Mouse (Mus musculus) ES-CJ7 (cell line): ENCODE measurements around the gene Fbxl22.

Experiments used
- DNase-seq: peaks from one replicate; pipeline ENCODE4 v3.0.0; 2011; ENCODE audit warnings: low read depth, low spot score

The Fbxl22 gene

DNA sequence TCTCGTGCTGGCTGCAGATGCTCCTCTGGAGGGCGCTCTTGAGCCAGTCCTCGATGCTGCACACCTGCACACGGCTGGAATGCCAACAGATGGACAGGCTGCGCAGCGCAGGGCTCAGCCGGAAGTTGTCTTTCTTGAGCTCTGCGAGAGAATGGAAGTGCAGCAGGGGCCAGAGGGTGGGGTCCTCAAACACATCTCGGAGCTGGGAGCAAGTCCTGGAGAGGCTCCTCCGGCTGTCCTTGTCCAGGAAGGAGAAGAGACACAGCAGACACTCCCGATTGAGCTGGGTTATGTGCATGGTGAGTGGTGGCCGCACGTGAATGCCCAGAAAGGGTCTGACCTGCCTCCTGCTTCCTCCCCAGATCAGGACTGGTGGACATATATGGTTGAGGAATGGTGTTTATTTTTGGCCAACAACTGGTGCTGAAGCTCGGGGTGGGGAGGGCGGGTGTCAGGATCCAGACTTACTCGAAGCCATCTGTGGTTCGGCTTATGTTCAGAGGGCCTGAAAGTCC is at the start of gene Fbxl22:
TSS of gene Fbxl22 (minus strand) at position 338 of the 515 bp plus-strand sequence.
- peak; percentile 92 for DNase-seq

DNA sequence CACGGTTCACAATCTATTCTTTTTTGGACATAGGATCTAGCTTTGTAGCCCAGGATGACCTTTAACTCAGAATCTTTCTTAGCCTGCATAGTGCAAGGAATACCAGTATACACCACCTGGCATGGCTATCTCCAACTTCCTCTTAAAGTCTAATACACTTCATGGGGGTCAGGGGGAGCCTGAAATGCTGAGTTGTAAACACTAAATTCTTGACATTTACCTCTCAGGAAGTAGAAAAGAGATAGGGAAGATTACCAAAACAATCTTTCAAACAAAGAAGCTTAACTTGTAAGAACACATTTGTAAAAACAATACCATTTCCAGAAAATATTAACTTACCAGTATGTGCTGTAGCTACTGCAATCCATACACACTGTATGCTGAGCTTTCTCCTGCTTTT is 47.8 kb upstream of the Fbxl22 start:
- DNase-seq, result no peak

DNA sequence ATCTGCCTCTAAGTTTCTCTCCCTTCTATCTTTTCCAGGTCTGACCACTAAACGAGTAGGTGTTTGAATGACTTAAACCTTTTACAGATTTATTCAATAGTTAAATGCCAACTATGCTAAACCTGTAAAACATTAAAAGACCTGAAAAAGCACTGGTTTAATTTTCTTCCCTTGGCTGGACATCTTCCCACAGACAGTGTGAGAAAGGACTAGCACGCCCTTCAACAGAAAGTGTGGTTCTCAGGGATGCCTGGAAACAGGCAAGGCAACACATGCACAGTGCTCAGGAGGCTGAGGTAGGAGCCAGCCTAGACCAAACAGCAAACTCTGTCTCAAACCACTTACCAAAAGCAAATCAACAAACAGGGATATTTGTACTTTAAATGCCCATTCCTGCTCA is 47.1 kb upstream of the Fbxl22 start:
- DNase-seq, result no peak

DNA sequence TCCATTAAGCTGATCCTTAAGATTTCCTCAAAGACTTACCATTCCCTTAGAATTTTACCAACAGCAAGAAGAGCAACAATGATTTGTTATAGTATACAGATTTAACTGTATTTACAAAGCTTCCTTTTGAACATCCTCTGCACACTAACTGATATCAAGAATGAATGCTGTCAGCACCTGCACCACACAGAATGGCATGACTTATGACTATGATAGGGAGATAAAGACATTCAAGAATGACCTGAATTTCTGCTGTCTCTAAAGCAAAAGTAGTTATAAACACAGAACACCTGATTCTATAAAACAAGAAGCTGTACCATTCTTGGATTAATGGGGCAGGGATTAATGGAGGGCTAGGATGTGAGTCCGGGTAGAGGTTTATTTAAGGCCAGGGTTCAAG is 46.3 kb upstream of the Fbxl22 start:
- DNase-seq, result no peak

DNA sequence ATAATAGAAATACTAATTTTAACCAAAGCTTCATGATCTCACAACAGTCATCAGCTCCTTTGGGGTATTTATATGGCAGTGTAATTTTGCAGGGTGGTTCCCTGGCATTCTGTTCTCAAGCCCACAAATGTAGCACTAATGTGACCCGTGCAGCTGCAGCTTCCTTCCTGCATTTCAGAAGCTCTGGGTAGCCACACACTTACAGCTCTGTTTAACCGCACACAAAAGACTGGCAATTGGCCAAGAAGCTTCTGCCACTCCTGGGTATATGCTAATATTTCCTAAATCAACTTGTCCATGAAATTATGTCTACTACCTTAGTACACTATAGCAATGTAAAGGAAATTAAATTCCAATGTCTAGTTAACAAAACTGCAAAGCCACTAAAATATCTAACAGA is 45.9 kb upstream of the Fbxl22 start:
- DNase-seq, result no peak

DNA sequence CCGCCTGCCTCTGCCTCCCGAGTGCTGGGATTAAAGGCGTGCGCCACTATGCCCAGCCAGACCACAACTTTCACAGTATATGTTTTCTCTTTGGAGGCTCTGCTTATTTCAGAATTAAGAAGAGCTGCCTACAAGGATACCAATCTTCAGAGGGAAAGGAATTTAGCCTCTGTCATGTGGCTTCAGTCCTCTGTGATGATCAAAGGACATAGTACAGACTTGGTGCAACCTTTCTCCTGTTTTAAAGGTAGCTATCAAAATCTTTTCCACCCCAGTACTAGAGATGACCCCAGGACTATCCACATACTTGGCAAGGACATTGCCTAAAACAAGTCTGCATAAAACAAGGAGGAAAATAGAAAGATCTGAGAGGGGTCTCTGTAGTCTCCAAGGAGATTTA is 44.6 kb upstream of the Fbxl22 start:
- DNase-seq, result no peak

DNA sequence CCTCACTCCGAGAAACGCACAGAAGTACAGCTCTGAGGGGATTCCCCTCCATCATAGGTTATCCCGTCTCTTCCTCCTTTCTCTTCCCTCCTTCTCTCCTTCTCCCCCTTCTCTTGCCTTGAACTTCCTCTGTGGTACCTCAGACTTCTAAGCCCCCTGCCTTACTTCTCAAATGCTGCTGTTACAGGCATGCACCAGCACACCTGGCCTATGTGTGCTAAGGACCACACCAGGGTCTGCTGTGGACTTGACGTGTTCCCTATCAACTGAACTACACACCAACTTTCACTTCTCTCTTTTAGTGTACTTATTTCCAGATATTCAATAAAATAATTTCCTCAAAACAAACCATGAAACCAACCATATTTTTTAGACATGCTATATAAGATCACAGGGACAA is 28.4 kb upstream of the Fbxl22 start:
- DNase-seq, result no peak

DNA sequence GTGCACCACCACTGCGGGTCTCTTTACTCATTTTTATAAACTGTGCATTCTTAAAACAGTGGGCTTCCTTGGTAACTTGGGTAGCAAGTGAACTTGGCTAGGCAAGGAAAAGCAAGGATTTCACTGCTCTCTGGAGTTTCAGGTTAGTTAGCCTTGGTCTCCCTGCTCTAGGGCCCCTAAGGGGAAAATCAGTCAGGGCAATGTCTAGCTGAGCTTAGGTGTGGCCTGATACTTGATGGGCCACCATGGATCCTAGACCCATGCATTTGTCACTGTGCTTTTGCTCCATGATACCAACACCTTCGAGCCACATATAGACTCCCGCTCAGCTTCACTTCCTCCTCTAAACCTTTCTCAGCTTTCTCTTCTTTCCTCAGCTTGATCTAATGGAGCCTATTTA is 7.2 kb upstream of the Fbxl22 start:
- no peak for DNase-seq

DNA sequence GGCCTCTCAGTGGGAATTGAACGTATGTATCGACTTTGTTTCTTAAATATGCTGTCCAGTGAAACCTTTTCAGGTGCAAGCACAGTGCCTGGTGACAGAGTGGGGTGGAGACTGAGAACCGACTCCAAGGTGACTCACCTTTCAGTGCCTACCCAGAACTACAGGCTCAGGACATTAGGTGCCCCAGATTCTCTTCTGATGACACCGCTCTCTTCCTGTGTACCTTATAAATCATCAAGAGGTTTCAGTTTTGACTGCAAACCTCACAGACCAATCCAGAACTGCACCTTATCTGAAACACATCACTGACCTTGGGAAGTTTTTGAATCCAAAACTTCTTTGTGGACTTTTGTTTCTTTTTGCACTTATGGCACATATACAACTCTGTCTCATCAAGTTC is 5.9 kb upstream of the Fbxl22 start:
- no peak for DNase-seq

DNA sequence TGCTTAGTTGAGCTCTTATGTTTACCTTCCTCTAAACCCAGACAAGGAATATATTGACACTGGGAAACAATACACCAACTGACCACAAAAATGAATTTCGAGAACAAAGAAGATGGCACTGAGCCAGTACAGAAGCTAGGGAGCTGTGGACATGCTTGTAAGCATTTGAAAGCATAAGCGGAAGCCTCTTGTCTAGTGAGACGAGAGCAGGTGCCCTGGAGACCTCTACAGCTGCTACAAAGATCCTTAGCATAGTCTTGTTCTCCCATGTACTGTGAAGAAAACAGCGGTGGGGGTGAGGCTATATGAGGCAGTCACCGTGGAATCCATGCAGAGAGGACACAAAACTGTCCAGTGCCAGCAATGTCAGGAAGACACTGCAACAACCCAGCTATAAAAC is 4.5 kb upstream of the Fbxl22 start:
- DNase-seq, result no peak

DNA sequence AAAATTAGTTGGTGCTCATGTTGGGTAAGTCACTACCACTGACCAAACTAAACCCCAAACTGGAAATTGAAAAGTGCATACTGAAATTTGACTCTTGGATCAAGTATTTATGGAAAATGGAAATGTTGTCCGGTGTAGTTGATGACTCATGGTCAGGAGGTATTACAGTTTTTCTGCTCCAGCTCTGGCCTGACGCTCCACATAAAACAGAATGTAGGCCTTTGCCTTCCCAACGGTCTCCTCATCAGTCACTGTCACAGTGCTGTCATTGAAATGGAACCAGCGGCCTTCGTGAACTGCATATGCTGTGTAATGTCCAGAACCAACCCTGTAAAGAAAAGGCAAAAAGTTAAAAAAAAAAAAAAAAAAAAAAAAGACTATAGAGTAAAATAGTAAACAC is 3.9 kb upstream of the Fbxl22 start:
- no peak for DNase-seq

DNA sequence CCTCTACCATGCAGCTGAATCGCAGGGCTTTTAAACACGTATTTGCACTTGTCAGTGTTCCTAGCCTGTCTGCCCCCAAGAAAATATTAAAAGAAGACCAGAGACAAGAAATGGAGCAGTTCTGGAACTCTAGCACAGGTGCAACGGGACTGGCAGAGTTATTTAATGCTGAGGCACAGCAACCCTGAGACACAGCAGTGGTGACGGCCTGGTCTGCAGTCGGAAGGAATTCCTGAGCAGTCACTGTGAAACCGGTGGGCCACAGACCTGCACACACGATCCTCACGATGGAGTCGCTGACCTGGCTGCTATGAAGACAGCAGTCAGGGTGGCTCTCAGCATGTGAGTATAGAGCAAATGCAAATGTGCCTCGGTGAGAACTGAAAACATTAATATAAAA is 3.4 kb upstream of the Fbxl22 start:
- no peak for DNase-seq

DNA sequence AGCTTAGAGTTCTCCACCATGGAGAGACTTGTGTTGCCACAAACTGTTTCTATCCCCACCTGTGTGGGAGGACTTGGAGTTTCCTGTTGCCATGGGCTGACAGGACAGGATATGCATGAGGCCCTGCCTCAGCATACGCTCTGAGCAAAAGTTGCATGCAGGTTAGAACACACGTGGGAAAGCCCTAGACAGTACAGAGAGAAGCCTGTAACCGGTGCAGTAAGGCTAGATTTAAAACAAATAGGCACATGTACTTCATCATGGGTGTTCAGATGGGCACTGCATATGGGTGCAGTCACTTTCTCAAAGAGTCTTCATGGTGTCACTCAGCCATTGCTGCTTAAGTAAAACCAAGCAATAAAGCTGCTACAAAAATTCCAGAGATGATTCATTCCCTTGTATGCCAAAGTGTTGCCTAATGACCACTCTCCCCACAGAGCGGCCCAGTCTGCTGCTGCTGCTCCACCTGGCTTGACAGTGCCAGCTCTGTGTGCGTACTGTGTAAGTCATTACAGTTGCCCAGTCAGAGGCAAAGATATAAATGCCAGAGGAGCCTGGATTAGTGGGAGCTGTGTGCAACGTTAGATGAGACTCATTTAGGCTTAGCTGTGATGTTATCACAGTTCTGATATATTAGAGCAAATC is 2.0 kb upstream of the Fbxl22 start:
- DNase-seq, result no peak

DNA sequence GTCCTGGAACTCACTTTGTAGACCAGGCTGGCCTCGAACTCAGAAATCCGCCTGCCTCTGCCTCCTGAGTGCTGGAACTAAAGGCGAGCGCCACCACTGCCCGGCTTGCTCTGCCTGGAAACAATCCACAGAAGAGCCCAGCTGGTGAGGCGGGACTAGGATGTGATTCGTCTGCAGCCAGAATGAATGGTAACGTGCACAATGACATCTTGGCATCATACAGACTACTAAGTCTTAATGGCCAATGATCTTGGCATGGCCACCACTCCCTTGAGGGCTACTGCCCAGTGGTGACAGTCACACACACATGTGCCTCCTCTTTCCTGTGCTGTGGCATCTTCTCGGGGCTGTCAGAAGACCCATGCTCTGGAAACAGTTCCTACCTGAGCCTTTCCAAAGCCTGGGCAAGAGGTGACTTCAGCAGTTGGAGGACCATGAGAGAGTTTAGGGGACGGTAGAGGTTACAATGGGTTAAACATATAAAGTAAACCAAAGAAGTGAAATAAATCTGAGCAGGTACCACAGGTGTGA is 1.4 kb upstream of the Fbxl22 start:
- DNase-seq, result no peak

DNA sequence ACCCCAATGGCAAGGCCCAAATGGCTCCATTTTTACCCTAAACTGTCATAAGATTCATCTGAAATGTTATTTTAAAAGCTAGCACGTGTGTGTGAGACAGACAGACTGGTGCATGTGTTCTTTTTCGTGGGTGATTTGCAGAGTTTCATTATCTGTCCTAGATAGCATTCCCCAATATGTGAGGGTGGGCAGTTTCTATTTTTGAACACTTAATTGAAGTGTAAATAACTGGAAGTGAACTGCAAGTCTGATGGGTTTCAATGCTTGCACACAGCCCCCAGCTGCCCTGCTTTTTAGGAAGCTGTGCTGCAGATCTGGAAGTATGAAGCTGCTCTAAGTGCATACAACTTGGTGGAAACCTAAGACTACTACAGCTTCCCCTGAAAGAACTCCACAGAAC is 722 bp upstream of the Fbxl22 start:
- no peak for DNase-seq

DNA sequence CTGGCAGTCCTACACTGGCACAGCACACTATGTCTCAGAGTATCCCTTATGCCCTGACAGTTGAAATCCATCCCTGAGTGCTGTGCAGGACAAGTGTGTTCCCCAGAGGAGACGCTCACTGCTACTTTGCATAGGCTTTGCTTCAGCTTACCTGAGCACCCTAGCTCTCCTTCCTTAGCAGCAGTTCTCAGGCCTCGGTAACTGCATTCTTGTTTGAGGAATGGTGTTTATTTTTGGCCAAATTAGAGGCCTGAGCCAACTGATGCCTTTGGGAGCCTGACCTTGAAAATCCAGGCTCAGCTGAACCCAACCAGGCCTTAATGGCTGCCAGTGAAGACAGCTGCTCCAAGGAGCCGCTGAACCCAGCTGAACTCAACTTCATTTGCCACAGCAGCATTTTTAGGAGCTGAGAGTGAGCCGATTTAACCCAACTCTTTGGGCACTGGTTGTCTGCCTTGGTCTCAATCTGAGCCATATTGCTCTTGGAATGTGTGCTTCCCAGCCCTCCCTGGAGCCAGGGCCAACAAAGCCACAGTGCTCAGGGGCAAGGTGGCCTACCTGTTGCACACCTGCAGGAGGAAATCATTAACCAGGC is 635 bp downstream of the Fbxl22 start:
- DNase-seq, result no peak

DNA sequence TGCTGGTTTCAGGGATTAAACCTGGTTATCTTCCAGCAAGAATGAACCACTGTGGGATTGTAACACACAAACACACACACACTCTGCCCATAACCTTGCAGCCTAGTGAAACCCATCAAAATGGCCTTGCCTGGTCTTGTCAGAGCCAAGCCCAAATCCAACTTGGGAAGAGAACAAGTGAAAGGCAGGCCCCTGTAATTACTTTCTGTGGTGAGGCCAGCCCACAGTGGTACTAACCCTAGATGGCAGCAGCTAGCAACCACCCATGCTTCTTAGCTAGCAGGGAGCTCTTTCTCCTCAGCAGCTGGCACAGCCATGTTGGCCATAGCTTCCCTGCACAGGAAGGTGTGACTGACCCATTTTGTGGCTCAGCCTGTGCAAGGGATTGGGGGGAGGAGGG is 1.2 kb downstream of the Fbxl22 start:
- DNase-seq, result peak; percentile 33

DNA sequence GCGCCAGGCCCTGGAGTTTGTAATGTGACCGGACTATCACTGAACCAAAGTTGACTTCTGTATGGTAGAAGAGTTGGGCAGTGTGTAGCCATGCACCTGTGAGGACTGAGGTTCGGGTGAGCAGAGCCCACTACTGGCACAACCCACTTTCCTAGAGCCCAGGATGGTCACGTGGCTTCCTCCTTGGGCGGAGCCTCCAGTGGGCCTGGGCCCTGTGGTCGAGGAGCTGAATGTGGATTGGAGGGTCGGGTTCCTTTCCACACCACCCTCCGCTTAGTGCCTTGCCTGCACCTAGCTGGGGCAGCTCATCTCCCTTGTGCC is 2.1 kb downstream of the Fbxl22 start:
- peak; percentile 90 for DNase-seq

DNA sequence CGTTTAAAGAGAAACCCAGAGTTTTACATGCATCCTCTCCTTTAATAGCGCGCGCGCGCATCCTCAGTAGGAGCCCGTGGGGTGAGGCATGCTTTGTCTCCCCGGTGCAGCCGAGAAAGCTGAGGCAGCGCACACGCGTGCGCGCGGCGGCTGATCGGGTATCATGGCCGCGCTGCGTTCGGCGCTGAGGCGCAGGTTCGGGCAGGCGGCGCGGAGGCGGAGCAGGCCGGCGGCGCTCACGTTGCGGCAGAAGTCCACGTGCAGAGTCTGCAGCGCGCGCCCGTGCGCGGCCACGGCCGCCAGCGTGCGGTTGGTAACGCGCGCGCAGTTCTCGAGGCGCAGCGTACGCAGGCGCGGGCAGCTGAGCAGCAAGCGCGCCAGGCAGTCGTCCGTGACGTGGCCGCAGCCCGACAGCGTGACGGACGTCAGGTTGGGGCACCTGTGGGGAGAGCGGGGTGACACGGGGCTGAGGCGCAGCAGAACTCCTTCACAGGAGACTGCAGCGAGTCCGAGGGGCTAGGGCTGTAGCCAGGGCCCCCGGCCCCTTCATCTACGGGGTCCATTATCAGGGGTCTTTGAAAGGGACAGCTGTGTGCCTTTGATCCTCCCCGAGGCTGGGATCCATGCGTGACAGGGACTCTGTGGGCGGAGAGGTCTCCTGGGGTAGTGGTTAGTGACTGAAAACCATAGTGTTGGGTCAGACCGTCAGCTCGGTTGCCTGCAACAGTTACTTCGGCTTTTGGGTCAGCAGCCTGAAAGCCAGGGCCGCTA is 2.6 kb downstream of the Fbxl22 start:
- DNase-seq, result peak; percentile 92

DNA sequence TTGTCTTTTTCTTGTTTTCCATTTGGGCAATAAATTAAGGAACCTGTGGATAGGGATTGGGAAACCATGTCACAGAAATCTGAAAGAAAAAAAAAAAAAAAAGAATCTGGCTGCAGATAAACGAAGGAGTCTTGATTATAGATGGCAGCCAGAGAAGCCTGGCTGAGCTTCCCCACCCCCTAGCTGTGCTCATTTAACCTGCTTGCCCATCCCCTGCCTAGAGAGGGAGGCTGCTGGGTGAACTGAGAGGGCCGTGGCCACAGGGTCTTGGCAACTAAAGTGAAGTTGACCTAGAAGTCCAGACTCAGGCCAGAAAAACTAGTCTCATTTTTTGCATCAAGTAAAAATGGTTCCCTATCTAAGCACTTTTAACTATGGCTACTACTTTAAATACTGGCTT is 3.4 kb downstream of the Fbxl22 start:
- peak; percentile 57 for DNase-seq

DNA sequence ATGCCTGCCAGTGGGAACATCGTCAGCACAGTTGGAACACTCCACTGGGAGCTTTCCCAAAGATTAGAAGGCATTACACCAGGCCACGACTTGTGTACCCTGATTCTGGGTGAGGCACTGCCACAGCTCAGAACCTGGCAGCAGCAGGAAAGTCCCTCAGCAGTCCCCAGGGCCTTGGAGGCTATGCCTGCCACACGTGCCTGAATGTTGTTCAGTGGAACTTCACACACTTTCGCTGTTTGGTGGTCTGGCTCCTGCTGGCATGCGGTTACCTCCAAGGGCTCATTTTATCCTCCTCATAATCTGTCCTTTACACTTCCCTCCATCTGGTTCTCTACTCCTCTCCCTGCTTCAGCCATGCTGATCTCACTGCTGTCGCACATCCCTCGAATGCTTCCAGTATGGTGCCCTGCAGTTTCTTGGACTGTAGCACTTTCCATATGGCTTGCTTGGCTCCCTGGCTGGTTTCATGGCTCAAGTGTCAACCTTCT is 4.0 kb downstream of the Fbxl22 start:
- DNase-seq, result no peak

DNA sequence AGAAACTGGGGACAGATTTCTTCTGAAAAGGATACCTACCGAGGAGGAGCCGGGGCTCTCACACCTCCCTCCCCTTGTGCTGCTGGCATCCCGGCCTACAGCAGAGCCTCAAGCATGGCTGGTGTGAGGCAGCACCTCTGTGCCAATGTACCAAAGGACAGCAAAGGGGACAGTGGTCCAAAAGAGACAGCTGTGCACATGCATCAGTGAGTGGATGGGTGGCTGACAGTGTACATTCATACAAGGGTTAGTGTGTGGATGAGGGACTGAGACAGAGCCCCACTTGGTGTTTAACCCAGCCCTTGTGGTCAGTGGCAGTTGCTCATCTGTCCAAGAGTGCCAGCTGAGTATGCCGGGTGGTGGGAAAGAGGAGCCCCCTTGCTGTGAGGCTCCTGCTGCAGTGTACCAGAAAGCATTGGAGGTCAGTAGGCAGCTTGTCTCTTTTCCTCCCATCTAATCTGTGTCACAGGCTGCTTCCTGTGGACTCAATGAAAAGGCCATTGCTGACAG is 5.4 kb downstream of the Fbxl22 start:
- no peak for DNase-seq
